Mouse (Mus musculus) frontal cortex, adult (tissue): ENCODE data around the gene Scoc.

ENCODE experiments used
- ATAC-seq: cut with Nextera tagmentation; 2 replicates; pipeline ENCODE4 v1.9.2; 2017; ENCODE audit warnings: mild to moderate bottlenecking, moderate library complexity, mixed read lengths; ENCODE audit not compliant: low TSS enrichment

Scoc gene

GRCm38 (mm10) chr8:83397726-83398125, 60.5 kb downstream of the Scoc start:
- no peak for ATAC-seq

GRCm38 (mm10) chr8:83396680-83397079, 61.5 kb downstream of the Scoc start:
- no peak for ATAC-seq

- no peak for ATAC-seq
Measured at GRCm38 (mm10) chr8:83394325-83394724, 63.9 kb downstream of the Scoc start.

- ATAC-seq = no peak
Measured at GRCm38 (mm10) chr8:83392521-83392920, 65.7 kb downstream of the Scoc start.

- peak; percentile 81 for ATAC-seq
Measured at GRCm38 (mm10) chr8:83390006-83390701, 68.0 kb downstream of the Scoc start.

- ATAC-seq = peak; percentile 99
Measured at GRCm38 (mm10) chr8:83389316-83390005, 68.7 kb downstream of the Scoc start, which contains the start of gene Clgn. TSS of gene Clgn (plus strand) at chr8:83389867.

GRCm38 (mm10) chr8:83382850-83383249, 75.3 kb downstream of the Scoc start:
- ATAC-seq = no peak

GRCm38 (mm10) chr8:83381016-83381415, 77.2 kb downstream of the Scoc start:
- no peak for ATAC-seq

GRCm38 (mm10) chr8:83380141-83380540, 78.0 kb downstream of the Scoc start:
- ATAC-seq = no peak
